Mouse (Mus musculus) kidney, postnatal 0 days (tissue): ENCODE results near the gene Trim38. TPM values are rescaled to one million over a fixed set of nuclear protein-coding genes. Genes with fewer than 3 reads are reported as not detected.

Source experiments
- ATAC-seq: fragments of 200-750 bp; cut with Nextera tagmentation; replicated peaks from 2 replicates; pipeline ENCODE4 v1.8.0; 2017; ENCODE audit warnings: low read depth, moderate number of reproducible peaks, moderate TSS enrichment, moderate library complexity; ENCODE audit not compliant: low FRiP score
- DNase-seq: peaks from one replicate; pipeline ENCODE4 v3.0.0-alpha.2; 2016; ENCODE audit warnings: low spot score
- H3K27ac ChIP-seq: fragments of 300-500 bp; sonication (generic); 2 replicates; pipeline ENCODE4 v1.5.1; 2014; ENCODE audit warnings: mild to moderate bottlenecking
- H3K27me3 ChIP-seq: fragments of 300-500 bp; sonication (generic); 2 replicates; pipeline ENCODE4 v1.6.1; 2014; ENCODE audit warnings: low read length, mixed read lengths; ENCODE audit not compliant: insufficient read depth
- H3K36me3 ChIP-seq: fragments of 300-500 bp; sonication (generic); 2 replicates; pipeline ENCODE4 v1.6.1; 2014; ENCODE audit warnings: low read length, mixed read lengths; ENCODE audit not compliant: insufficient read depth
- H3K4me1 ChIP-seq: fragments of 300-500 bp; sonication (generic); replicated peaks from 2 replicates; pipeline ENCODE4 v1.6.1; 2014; ENCODE audit warnings: antibody characterized with exemption, low read length, mixed read lengths; ENCODE audit not compliant: insufficient read depth
- H3K4me2 ChIP-seq: fragments of 300-500 bp; sonication (generic); 2 replicates; pipeline ENCODE4 v1.6.1; 2014; ENCODE audit warnings: mild to moderate bottlenecking, low read length, moderate library complexity, mixed read lengths
- H3K4me3 ChIP-seq: fragments of 300-500 bp; sonication (generic); replicated peaks from 2 replicates; pipeline ENCODE4 v1.5.1; 2014; ENCODE audit warnings: low read depth, low read length
- H3K9ac ChIP-seq: fragments of 300-500 bp; sonication (generic); 2 replicates; pipeline ENCODE4 v1.6.1; 2014; ENCODE audit warnings: low read depth, low read length
- H3K9me3 ChIP-seq: fragments of 300-500 bp; sonication (generic); replicated peaks from 2 replicates; pipeline ENCODE4 v1.6.1; 2016; ENCODE audit warnings: low read length, inconsistent platforms, mixed read lengths
- CTCF ChIP-seq: IDR thresholded peaks from 2 replicates; pipeline ENCODE4 v1.5.1; 2016; ENCODE audit warnings: antibody characterized with exemption, low read depth, mild to moderate bottlenecking, moderate library complexity
- WGBS: fragments of 180-500 bp; shearing (Covaris S2); extraction: QIAGEN DNeasy Blood & Tissue Kit; methylation state at CpG from one replicate; pipeline ENCODE4 v1.1.7; 2014; 5-methylcytosine and 5-hydroxymethylcytosine counted together
- polyA plus RNA-seq: library from polyadenylated mRNA; unstranded; fragments of >200 nt; fragmentation: Nextera tagmentation; extraction: Ambion mirVana; gene quantifications from 2 replicates; pipeline ENCODE4 v1.2.1, GENCODE M21; 2015

The Trim38 gene
- polyA plus RNA-seq, 1 experiment from 2014 or later = not detected

GRCm38 (mm10) chr13:23765172-23765513, 4.6 kb upstream of the Trim38 start:
- no peaks in the 10 kb centered on the region for H3K27me3 ChIP-seq
- H3K9me3 ChIP-seq = no peaks in the 10 kb centered on the region
- DNase-seq (no peak), ATAC-seq (no peak)
- no peak for TF ChIP-seq CTCF
- no peaks in the 10 kb centered on the region for H3K36me3 ChIP-seq
- H3K27ac ChIP-seq = no peak overlapping the region
- H3K4me3 ChIP-seq = no peak overlapping the region
- H3K4me2 ChIP-seq = no peak overlapping the region
- H3K4me1 ChIP-seq = peaks cover 13% of the 10 kb centered on the region
- H3K9ac ChIP-seq = no peak overlapping the region
- 78% methylated on average over 1 of the region's 1 CpGs for WGBS

GRCm38 (mm10) chr13:23766772-23767171, 2.9 kb upstream of the Trim38 start:
- Histone ChIP-seq H3K27ac (no peak overlapping the region), H3K4me2 (no peak overlapping the region), H3K36me3 (no peaks in the 10 kb centered on the region), H3K4me3 (no peak overlapping the region), H3K4me1 (peaks cover 10% of the 10 kb centered on the region), H3K9ac (no peak overlapping the region), H3K9me3 (no peaks in the 10 kb centered on the region), H3K27me3 (no peaks in the 10 kb centered on the region)
- no peak for TF ChIP-seq CTCF
- DNase-seq (no peak), ATAC-seq (no peak)

GRCm38 (mm10) chr13:23768834-23769397, 797 bp upstream of the Trim38 start:
- TF ChIP-seq CTCF = no peak
- Histone ChIP-seq H3K4me2 (no peak overlapping the region), H3K36me3 (no peaks in the 10 kb centered on the region), H3K9ac (no peak overlapping the region), H3K4me3 (no peak overlapping the region), H3K27me3 (no peaks in the 10 kb centered on the region), H3K9me3 (no peaks in the 10 kb centered on the region), H3K27ac (no peak overlapping the region), H3K4me1 (peaks cover 6% of the 10 kb centered on the region)
- 58% methylated on average over 5 of the region's 5 CpGs for WGBS
- ATAC-seq (no peak), DNase-seq (no peak)

- H3K36me3 ChIP-seq = no peaks in the 10 kb centered on the region
- no peaks in the 10 kb centered on the region for H3K27me3 ChIP-seq
- H3K9me3 ChIP-seq = no peaks in the 10 kb centered on the region
- WGBS = 29% methylated on average over 21 of the region's 21 CpGs
- no peaks in the 10 kb centered on the region for H3K4me1 ChIP-seq
- ATAC-seq = peak; percentile 75; the same call in 1 of the 2 replicates
- H3K27ac ChIP-seq = no peak overlapping the region
- no peak overlapping the region for H3K9ac ChIP-seq
- no peak for TF ChIP-seq CTCF
- DNase-seq = peak; percentile 61
- H3K4me2 ChIP-seq = peak overlapping the region; percentile 36
- no peak overlapping the region for H3K4me3 ChIP-seq
Measured at GRCm38 (mm10) chr13:23772561-23773313, 3.0 kb downstream of the Trim38 start.

- no peak overlapping the region for H3K4me2 ChIP-seq
- no peaks in the 10 kb centered on the region for H3K36me3 ChIP-seq
- ATAC-seq = no peak
Measured at GRCm38 (mm10) chr13:23778339-23778738, 8.6 kb downstream of the Trim38 start.

GRCm38 (mm10) chr13:23779025-23779424, 9.3 kb downstream of the Trim38 start:
- H3K9ac ChIP-seq = no peak overlapping the region
- H3K4me3 ChIP-seq = no peak overlapping the region
- no peaks in the 10 kb centered on the region for H3K36me3 ChIP-seq
- H3K9me3 ChIP-seq = no peaks in the 10 kb centered on the region
- TF ChIP-seq CTCF = no peak
- ATAC-seq = no peak
- H3K27me3 ChIP-seq = no peaks in the 10 kb centered on the region
- WGBS = 83% methylated on average over 4 of the region's 4 CpGs
- no peak overlapping the region for H3K27ac ChIP-seq
- H3K4me1 ChIP-seq = no peaks in the 10 kb centered on the region
- no peak overlapping the region for H3K4me2 ChIP-seq
- DNase-seq = no peak

More at GRCm38 (mm10) chr13:23778339-23778738, 8.6 kb downstream of the Trim38 start:
- Histone ChIP-seq H3K9ac (no peak overlapping the region), H3K27me3 (no peaks in the 10 kb centered on the region), H3K9me3 (no peaks in the 10 kb centered on the region), H3K4me3 (no peak overlapping the region), H3K4me1 (no peaks in the 10 kb centered on the region), H3K27ac (no peak overlapping the region)
- no peak for TF ChIP-seq CTCF
- 97% methylated on average over 7 of the region's 7 CpGs for WGBS
- no peak for DNase-seq
